Mouse (Mus musculus): ENCODE data around the gene Myo10. TPM values are rescaled to one million over a fixed set of nuclear protein-coding genes. Genes with fewer than 3 reads are reported as not detected.

Gene Myo10
- polyA plus RNA-seq (2014; fragmentation: Illumina TruSeq; extraction: RNeasy Lipid Tissue Mini Kit (QIAGEN cat#74804); ENCODE audit: low read depth, low replicate concordance): 11.7 TPM

DNA sequence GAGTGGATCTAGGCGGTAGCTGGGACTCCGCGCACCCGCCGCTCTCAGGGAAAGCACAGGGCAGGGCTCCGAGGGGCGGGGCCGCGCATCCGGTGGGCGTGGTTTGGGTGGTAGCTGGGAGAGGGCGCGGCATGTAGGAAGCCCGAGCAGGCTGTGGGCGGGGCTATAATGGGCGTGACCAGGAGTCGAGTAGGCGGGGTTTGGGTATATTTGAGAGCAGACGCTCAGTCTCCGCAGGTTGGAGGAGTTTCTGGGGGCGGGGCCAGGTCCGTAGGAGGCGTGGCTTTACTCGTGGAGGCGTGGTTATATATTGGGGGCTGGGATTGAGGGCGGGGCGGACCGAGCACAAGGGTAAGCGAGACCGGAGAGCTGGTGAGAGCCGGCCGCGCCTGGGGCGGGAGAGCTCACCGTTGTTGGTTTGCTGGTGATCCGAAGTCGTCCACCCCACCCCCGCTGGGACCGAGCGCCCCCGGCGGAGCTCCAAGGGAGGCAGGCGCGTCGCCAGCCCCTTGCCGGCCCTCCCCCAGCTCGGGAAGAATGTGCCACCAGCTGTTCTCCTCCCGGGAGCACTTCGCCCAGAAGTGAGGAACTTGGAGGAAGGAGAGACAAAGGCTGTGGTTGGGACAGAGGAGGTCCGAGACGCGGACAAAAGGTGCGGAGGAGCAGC is at the start of gene Myo10:
Gene Myo10, plus strand, starts transcription at position 326 of the 667 bp plus-strand sequence.

DNA sequence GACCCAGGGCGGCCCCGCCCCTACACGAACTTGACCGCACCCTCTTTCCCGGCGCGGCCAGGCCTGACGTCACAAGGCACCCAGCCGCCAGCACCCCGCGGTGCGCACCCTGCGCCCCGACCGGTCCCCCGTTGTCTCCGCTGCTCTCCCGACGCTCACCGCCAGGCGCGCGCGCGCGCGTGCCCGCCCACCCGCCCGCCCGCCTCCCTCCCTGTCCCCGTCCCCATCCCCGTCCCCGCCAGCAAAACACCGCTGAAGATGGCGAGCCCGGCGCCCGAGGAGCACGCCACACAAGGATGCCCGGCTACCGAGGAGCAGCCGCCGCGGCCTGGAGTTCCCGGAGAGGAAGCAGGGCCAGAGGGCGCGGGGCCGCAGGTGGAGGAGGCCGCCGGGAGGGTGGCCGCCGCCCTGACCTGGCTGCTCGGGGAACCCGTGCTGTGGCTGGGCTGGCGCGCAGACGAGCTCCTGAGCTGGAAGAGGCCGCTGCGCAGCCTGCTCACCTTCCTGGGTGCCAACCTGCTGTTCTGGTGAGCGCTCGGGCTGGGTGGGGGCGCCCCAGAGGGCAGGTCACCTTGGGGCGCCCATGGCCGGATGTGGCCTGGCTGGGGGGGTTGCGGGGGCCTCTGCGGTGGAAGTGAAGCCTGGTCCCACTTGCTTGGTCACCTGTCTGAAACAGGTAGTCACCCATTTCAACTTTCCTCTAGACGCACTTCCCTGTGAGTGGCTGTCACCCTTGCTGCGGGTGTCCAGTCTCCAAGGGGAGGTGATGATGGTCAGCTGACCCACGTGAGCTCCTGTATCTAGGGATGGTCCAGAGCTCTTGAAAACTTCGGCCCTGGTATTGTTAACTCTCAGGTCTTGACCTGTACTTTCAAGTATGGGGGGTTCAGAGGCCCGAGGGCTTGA is 221.0 kb downstream of the Myo10 start, which contains the start of gene Retreg1:
Gene Retreg1, plus strand, starts transcription at position 95 of the 906 bp plus-strand sequence.

Other genes with a start within 250 kb of the Myo10 start
- 52.7 TPM for gene Basp1, start 208.8 kb upstream of the Myo10 start, polyA plus RNA-seq (2014; fragmentation: Illumina TruSeq; extraction: RNeasy Lipid Tissue Mini Kit (QIAGEN cat#74804); ENCODE audit: low read depth, low replicate concordance)
- gene Retreg1, start 220.7 kb downstream of the Myo10 start, polyA plus RNA-seq (2014; fragmentation: Illumina TruSeq; extraction: RNeasy Lipid Tissue Mini Kit (QIAGEN cat#74804); ENCODE audit: low read depth, low replicate concordance): 225 TPM

All from testis, adult 10 weeks (tissue).